Mouse (Mus musculus) bone marrow macrophage, adult 2 months (primary cell): ENCODE results near the gene Mrgprd.

Source experiments
- CTCF ChIP-seq: IDR thresholded peaks from 2 replicates; pipeline ENCODE4 v1.5.1; 2012; ENCODE audit warnings: low read depth, mild to moderate bottlenecking, low read length, moderate library complexity
- POLR2A ChIP-seq: IDR thresholded peaks from 2 replicates; pipeline ENCODE4 v1.6.1; 2012; ENCODE audit warnings: mild to moderate bottlenecking, low read depth, low read length, borderline replicate concordance

DNA sequence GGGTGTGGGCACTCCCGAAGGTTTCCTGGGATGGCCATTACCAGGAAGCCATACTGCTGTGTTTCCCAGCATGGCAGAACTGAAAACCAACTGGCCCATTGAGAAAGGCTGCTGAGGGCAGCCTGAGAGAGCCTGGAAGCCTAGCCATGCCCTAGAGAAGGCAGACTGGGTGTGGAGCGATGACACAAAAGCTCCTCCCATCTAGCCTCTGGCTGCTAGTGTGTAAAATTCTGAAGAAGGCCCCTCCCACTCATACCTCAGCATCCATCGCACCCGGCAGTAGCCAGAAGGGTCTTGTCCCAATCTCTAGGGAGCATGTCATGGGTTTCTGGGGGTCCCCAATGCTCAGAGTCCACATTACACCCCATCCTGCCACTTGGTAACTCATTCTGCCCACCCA lies 33.2 kb upstream of the Mrgprd start:
- no peak for TF ChIP-seq CTCF
- no peak for TF ChIP-seq POLR2A
